Mouse (Mus musculus) MEL (cell line): ENCODE data around the gene Btbd11. TPM values are rescaled to one million over a fixed set of nuclear protein-coding genes. Genes with fewer than 3 reads are reported as not detected.

Source experiments
- DNase-seq: peaks from one replicate; pipeline ENCODE4 v3.0.0; 2011; ENCODE audit warnings: low read depth, low spot score
- H3K27ac ChIP-seq: 2 replicates; pipeline ENCODE4 v1.5.1; 2012; ENCODE audit warnings: low read depth, mild to moderate bottlenecking, control low read depth, low read length, moderate library complexity; ENCODE audit not compliant: control insufficient read depth
- H3K27me3 ChIP-seq, 2 experiments: fragments of 150-350 bp in 1 of 2; sonication (generic) in 1 of 2; 2 replicates each; pipeline ENCODE4 v1.6.1; 2012; ENCODE audit warnings: low read length in 2 of 2, mild to moderate bottlenecking in 2 of 2, improper control_type of control experiment in 1 of 2, moderate library complexity in 1 of 2; ENCODE audit not compliant: insufficient read depth in 2 of 2, control insufficient read depth in 1 of 2
- H3K36me3 ChIP-seq, 2 experiments: 2 replicates each; pipeline ENCODE4 v1.6.1; 2012 to 2014; ENCODE audit warnings: low read length in 2 of 2, improper control_type of control experiment in 1 of 2, inconsistent platforms in 1 of 2, mild to moderate bottlenecking in 1 of 2; ENCODE audit not compliant: insufficient read depth in 2 of 2, control insufficient read depth in 1 of 2
- H3K4me1 ChIP-seq, 2 experiments: fragments of 150-350 bp in 1 of 2; sonication (generic) in 1 of 2; 2 replicates each; pipeline ENCODE4 v1.6.1; 2012; ENCODE audit warnings: low read length in 2 of 2, improper control_type of control experiment in 1 of 2, mild to moderate bottlenecking in 1 of 2; ENCODE audit not compliant: insufficient read depth in 2 of 2, control insufficient read depth in 1 of 2
- H3K4me3 ChIP-seq, 2 experiments: fragments of 150-350 bp in 1 of 2; sonication (generic) in 1 of 2; 2 replicates each; pipeline ENCODE4 v1.5.1; 2012; ENCODE audit warnings: low read depth in 2 of 2, low read length in 2 of 2, mild to moderate bottlenecking in 2 of 2, moderate library complexity in 2 of 2, control low read depth in 1 of 2, improper control_type of control experiment in 1 of 2; ENCODE audit not compliant: control insufficient read depth in 1 of 2, insufficient read depth in 1 of 2
- H3K79me2 ChIP-seq: 2 replicates; pipeline ENCODE4 v1.6.1; 2012; ENCODE audit warnings: mild to moderate bottlenecking, low read length, moderate library complexity; ENCODE audit not compliant: control insufficient read depth, poor library complexity, insufficient read depth
- H3K9ac ChIP-seq: 2 replicates; pipeline ENCODE4 v1.6.1; 2012; ENCODE audit warnings: low read depth, mild to moderate bottlenecking, control low read depth, low read length, moderate library complexity; ENCODE audit not compliant: control insufficient read depth, poor library complexity, severe bottlenecking
- H3K9me3 ChIP-seq: fragments of 150-350 bp; sonication (generic); replicated peaks from 2 replicates; pipeline ENCODE4 v1.6.1; 2012; ENCODE audit warnings: mild to moderate bottlenecking, low read length, improper control_type of control experiment, moderate library complexity; ENCODE audit not compliant: insufficient read depth
- CHD1 ChIP-seq: IDR thresholded peaks from 2 replicates; pipeline ENCODE4 v1.6.1; 2012; ENCODE audit warnings: low read depth, mild to moderate bottlenecking, inconsistent platforms, low read length, improper control_type of control experiment
- CHD2 ChIP-seq: IDR thresholded peaks from 2 replicates; pipeline ENCODE4 v1.6.1; 2011; ENCODE audit warnings: low read length, improper control_type of control experiment
- E2F4 ChIP-seq: IDR thresholded peaks from 2 replicates; pipeline ENCODE4 v1.6.1; 2011; ENCODE audit warnings: low read depth, low read length, improper control_type of control experiment, borderline replicate concordance
- ELF1 ChIP-seq: IDR thresholded peaks from 2 replicates; pipeline ENCODE4 v1.6.1; 2014; ENCODE audit warnings: low read depth, mild to moderate bottlenecking, inconsistent platforms, low read length, improper control_type of control experiment, moderate library complexity
- ETS1 ChIP-seq: IDR thresholded peaks from 2 replicates; pipeline ENCODE4 v1.6.1; 2012; ENCODE audit warnings: low read depth, mild to moderate bottlenecking, inconsistent platforms, low read length, improper control_type of control experiment, moderate library complexity
- GABPA ChIP-seq: IDR thresholded peaks from 2 replicates; pipeline ENCODE4 v1.6.1; 2012; ENCODE audit warnings: low read depth, mild to moderate bottlenecking, inconsistent platforms, low read length, improper control_type of control experiment, moderate library complexity
- GATA1 ChIP-seq: IDR thresholded peaks from 2 replicates; pipeline ENCODE4 v1.6.1; 2011; ENCODE audit warnings: low read depth, low read length, improper control_type of control experiment
- HCFC1 ChIP-seq: IDR thresholded peaks from 2 replicates; pipeline ENCODE4 v1.6.1; 2012; ENCODE audit warnings: low read depth, mild to moderate bottlenecking, inconsistent platforms, low read length, improper control_type of control experiment, moderate library complexity
- MAFK ChIP-seq: IDR thresholded peaks from 2 replicates; pipeline ENCODE4 v1.6.1; 2011; ENCODE audit warnings: low read depth, mild to moderate bottlenecking, low read length, improper control_type of control experiment, borderline replicate concordance
- MAX ChIP-seq: IDR thresholded peaks from 2 replicates; pipeline ENCODE4 v1.6.1; 2011; ENCODE audit warnings: low read length, improper control_type of control experiment
- MAZ ChIP-seq: IDR thresholded peaks from 2 replicates; pipeline ENCODE4 v1.6.1; 2012; ENCODE audit warnings: low read depth, mild to moderate bottlenecking, inconsistent platforms, low read length, improper control_type of control experiment
- MEF2A ChIP-seq: IDR thresholded peaks from 2 replicates; pipeline ENCODE4 v1.6.1; 2014; ENCODE audit warnings: low read depth, mild to moderate bottlenecking, inconsistent platforms, low read length, improper control_type of control experiment; ENCODE audit not compliant: poor library complexity, insufficient replicate concordance, severe bottlenecking; ENCODE audit errors: extremely low read depth
- MYB ChIP-seq: IDR thresholded peaks from 2 replicates; pipeline ENCODE4 v1.6.1; 2011; ENCODE audit warnings: mild to moderate bottlenecking, low read depth, low read length, improper control_type of control experiment
- MYC ChIP-seq: IDR thresholded peaks from 2 replicates; pipeline ENCODE4 v1.6.1; 2011; ENCODE audit warnings: low read depth, mild to moderate bottlenecking, low read length, improper control_type of control experiment, moderate library complexity
- NELFE ChIP-seq: IDR thresholded peaks from 2 replicates; pipeline ENCODE4 v1.6.1; 2011; ENCODE audit warnings: low read depth, low read length, improper control_type of control experiment
- NRF1 ChIP-seq: IDR thresholded peaks from 2 replicates; pipeline ENCODE4 v1.6.1; 2014; ENCODE audit warnings: low read depth, mild to moderate bottlenecking, inconsistent platforms, low read length, improper control_type of control experiment, moderate library complexity; ENCODE audit not compliant: poor library complexity, insufficient read depth, severe bottlenecking
- RAD21 ChIP-seq: IDR thresholded peaks from 2 replicates; pipeline ENCODE4 v1.6.1; 2011; ENCODE audit warnings: mild to moderate bottlenecking, low read depth, low read length, improper control_type of control experiment
- RCOR1 ChIP-seq: IDR thresholded peaks from 2 replicates; pipeline ENCODE4 v1.6.1; 2012; ENCODE audit warnings: low read depth, mild to moderate bottlenecking, inconsistent platforms, low read length, improper control_type of control experiment
- SIN3A ChIP-seq: IDR thresholded peaks from 2 replicates; pipeline ENCODE4 v1.6.1; 2012; ENCODE audit warnings: low read length, improper control_type of control experiment, inconsistent platforms
- SMC3 ChIP-seq: IDR thresholded peaks from 2 replicates; pipeline ENCODE4 v1.6.1; 2011; ENCODE audit warnings: low read depth, low read length, improper control_type of control experiment
- TAL1 ChIP-seq: IDR thresholded peaks from 2 replicates; pipeline ENCODE4 v1.6.1; 2012; ENCODE audit warnings: mild to moderate bottlenecking, inconsistent platforms, low read length, moderate library complexity, mixed read lengths
- TCF12 ChIP-seq: IDR thresholded peaks from 2 replicates; pipeline ENCODE4 v1.6.1; 2014; ENCODE audit warnings: low read depth, mild to moderate bottlenecking, inconsistent platforms, low read length, improper control_type of control experiment, moderate library complexity
- USF1 ChIP-seq: IDR thresholded peaks from 2 replicates; pipeline ENCODE4 v1.6.1; 2014; ENCODE audit warnings: low read depth, mild to moderate bottlenecking, inconsistent platforms, low read length, improper control_type of control experiment, moderate library complexity
- ZC3H11A ChIP-seq: IDR thresholded peaks from 2 replicates; pipeline ENCODE4 v1.6.1; 2012; ENCODE audit warnings: low read depth, mild to moderate bottlenecking, inconsistent platforms, low read length, improper control_type of control experiment
- ZKSCAN1 ChIP-seq: IDR thresholded peaks from 2 replicates; pipeline ENCODE4 v1.6.1; 2012; ENCODE audit warnings: low read depth, mild to moderate bottlenecking, inconsistent platforms, low read length, improper control_type of control experiment, moderate library complexity
- ZMIZ1 ChIP-seq: IDR thresholded peaks from 2 replicates; pipeline ENCODE4 v1.6.1; 2012; ENCODE audit warnings: low read depth, mild to moderate bottlenecking, inconsistent platforms, low read length, improper control_type of control experiment, moderate library complexity
- ZNF384 ChIP-seq: IDR thresholded peaks from 2 replicates; pipeline ENCODE4 v1.6.1; 2012; ENCODE audit warnings: low read depth, mild to moderate bottlenecking, inconsistent platforms, low read length, improper control_type of control experiment
- polyA plus RNA-seq, 2 experiments: library from polyadenylated mRNA; stranded (reverse) in 1 of 2; unstranded in 1 of 2; fragments of >175 nt in 1 of 2; fragments of >200 nt in 1 of 2; gene quantifications; 2 replicates each; pipeline versions ENCODE4 v1.2.1 to v1.2.4; 2012; ENCODE audit warnings: low replicate concordance in 2 of 2, low read depth in 1 of 2; ENCODE audit not compliant: insufficient read length in 2 of 2, insufficient read depth in 1 of 2, missing spikeins in 1 of 2
- total RNA-seq: library from RNA; depleted of rRNA; stranded (reverse); fragments of 300-350 nt; gene quantifications from 2 replicates; pipeline ENCODE4 v1.2.3, GENCODE M21; 2012

Btbd11 gene
- total and polyA plus RNA-seq, 3 experiments = not detected

DNA sequence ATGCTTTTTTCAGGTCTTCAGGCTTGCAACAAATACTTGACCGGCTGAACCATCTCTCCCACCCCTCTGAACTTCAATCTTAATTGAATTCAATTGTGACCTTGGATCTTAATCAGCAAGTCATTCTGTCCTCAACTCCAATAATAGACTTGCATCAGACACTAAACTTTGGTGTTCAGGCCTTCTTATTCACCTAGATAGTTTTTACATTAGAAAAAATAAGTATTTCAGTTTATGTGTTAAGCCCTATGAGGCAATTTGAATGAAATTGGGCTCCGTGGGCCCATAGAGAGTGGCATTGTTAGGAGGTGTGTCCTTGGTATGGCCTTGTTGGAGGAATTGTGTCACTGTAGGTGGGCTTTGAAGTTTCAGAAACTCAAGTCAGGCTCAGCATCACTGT is 156.7 kb downstream of the Btbd11 start:
- H3K27me3 ChIP-seq = no peaks in the 10 kb centered on the region
- no peak overlapping the region for H3K9ac ChIP-seq
- no peaks in the 10 kb centered on the region for H3K9me3 ChIP-seq
- no peak overlapping the region for H3K27ac ChIP-seq
- no peaks in the 10 kb centered on the region for H3K4me1 ChIP-seq
- H3K36me3 ChIP-seq = no peaks in the 10 kb centered on the region
- no peaks in the 10 kb centered on the region for H3K79me2 ChIP-seq
- no peak for DNase-seq
- no peak overlapping the region for H3K4me3 ChIP-seq
- no peak for TF ChIP-seq MAFK
- TF ChIP-seq ZC3H11A = no peak
- no peak for TF ChIP-seq GATA1
- TF ChIP-seq USF1 = no peak
- no peak for TF ChIP-seq ZMIZ1
- no peak for TF ChIP-seq RCOR1
- TF ChIP-seq MYC = no peak
- no peak for TF ChIP-seq MEF2A
- TF ChIP-seq RAD21 = no peak
- no peak for TF ChIP-seq MAZ
- no peak for TF ChIP-seq ELF1
- TF ChIP-seq SMC3 = no peak
- TF ChIP-seq ZKSCAN1 = no peak
- TF ChIP-seq MAX = no peak
- no peak for TF ChIP-seq HCFC1
- TF ChIP-seq, all 39 proteins: peak for 0

GRCm38 (mm10) chr10:85544991-85545390 is 158.4 kb downstream of the Btbd11 start:
- H3K9ac ChIP-seq = no peak overlapping the region
- no peak overlapping the region for H3K4me3 ChIP-seq
- no peaks in the 10 kb centered on the region for H3K36me3 ChIP-seq
- DNase-seq = no peak
- no peaks in the 10 kb centered on the region for H3K79me2 ChIP-seq
- TF ChIP-seq ZNF384 (no peak), USF1 (no peak), E2F4 (no peak), CHD1 (no peak), ELF1 (no peak), TAL1 (no peak), NRF1 (no peak), SMC3 (no peak), SIN3A (no peak), ZKSCAN1 (no peak), RCOR1 (no peak), CHD2 (no peak), ETS1 (no peak), MYB (no peak), ZMIZ1 (no peak), NELFE (no peak), GABPA (no peak), TCF12 (no peak), MYC (no peak)
- no peaks in the 10 kb centered on the region for H3K9me3 ChIP-seq
- H3K4me1 ChIP-seq = no peaks in the 10 kb centered on the region
- no peak overlapping the region for H3K27ac ChIP-seq
- no peaks in the 10 kb centered on the region for H3K27me3 ChIP-seq
